Mouse (Mus musculus) lung, postnatal 0 days (tissue): ENCODE measurements around the gene Agtpbp1.

Experiments
- CTCF ChIP-seq: IDR thresholded peaks from 2 replicates; pipeline ENCODE4 v1.5.1; 2016; ENCODE audit warnings: antibody characterized with exemption, mild to moderate bottlenecking
- EP300 ChIP-seq: IDR thresholded peaks from 2 replicates; pipeline ENCODE4 v1.6.1; 2016; ENCODE audit warnings: antibody characterized with exemption, mild to moderate bottlenecking, control low read depth

GRCm38 (mm10) chr13:59450840-59451239, 134.2 kb downstream of the Agtpbp1 start:
- TF ChIP-seq CTCF (no peak), EP300 (no peak)
